Mouse (Mus musculus): ENCODE data around the gene Chmp3. TPM values are rescaled to one million over a fixed set of nuclear protein-coding genes. Genes with fewer than 3 reads are reported as not detected.
A peak's percentile ranks its signal among the peaks of the same experiment; 100 is the strongest.

Chmp3 gene
- polyA plus RNA-seq, 1 experiment from 2014 or later, result 53.6 TPM

DNA sequence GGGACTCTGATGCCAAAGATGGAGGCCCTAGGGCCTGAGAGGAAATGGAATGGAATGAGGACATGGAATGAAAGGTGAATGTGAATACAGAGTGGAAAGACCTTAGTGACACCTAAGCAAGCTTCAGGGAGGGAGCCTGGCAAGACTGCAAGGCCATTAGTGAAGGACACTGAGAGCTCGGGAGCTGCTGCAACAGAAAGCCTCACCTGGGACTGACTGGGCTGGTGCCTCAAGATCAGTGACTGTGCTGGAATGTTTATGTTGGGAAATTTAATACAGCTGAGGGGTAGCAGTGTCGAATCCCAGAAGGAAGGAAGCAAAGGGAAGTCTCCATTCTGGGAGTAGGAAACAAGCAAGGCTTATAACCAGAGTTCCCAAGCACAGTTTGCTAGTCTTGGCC is 25.4 kb downstream of the Chmp3 start:
- no peak for ATAC-seq (replicated peaks; ENCODE audit: insufficient number of reproducible peaks, low FRiP score, low TSS enrichment, low read depth)
- Histone ChIP-seq H3K9me3 (replicated peaks; ENCODE audit: control insufficient read depth, low read length) (no peaks in the 10 kb centered on the region), H3K27ac (replicated peaks; ENCODE audit: low read depth, low read length) (no peak overlapping the region), H3K9ac (replicated peaks; ENCODE audit: low read length) (no peak overlapping the region), H3K4me1 (ENCODE audit: control insufficient read depth, insufficient read depth, low read length) (no peaks in the 10 kb centered on the region), H3K4me2 (ENCODE audit: low read depth, low read length) (no peak overlapping the region), H3K4me3 (ENCODE audit: low read depth, low read length) (no peak overlapping the region), H3K36me3 (replicated peaks; ENCODE audit: control insufficient read depth, insufficient read depth, low read depth, low read length) (no peaks in the 10 kb centered on the region), H3K27me3 (ENCODE audit: control insufficient read depth, insufficient read depth, low read length) (no peaks in the 10 kb centered on the region)
- peak; percentile 4 for DNase-seq (ENCODE audit: low spot score)
- 19% methylated on average over 2 of the region's 2 CpGs for WGBS

DNA sequence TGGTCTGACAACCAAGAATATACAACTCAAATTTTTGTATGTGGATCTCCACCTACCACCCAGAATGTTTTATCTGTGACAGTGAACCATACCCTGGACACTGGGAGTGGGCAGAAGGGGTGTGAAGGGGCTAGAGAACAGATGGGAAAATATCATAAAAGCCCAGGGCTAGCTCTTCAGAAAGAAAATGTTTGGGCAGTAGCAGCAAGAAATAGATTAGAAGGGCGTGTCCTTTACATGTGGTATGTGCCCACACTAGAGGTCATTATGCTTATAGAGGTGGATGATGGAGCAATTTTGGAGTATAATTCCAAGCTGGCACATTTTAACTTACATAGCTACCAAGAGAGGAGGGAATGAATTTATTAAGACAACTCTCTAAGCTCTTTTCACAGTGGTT is 31.8 kb downstream of the Chmp3 start:
- ATAC-seq (replicated peaks; ENCODE audit: insufficient number of reproducible peaks, low FRiP score, low TSS enrichment, low read depth) (no peak), DNase-seq (ENCODE audit: low spot score) (no peak)
- WGBS, result 95% methylated on average over 1 of the region's 1 CpGs
- no peaks in the 10 kb centered on the region for H3K4me1 ChIP-seq (ENCODE audit: control insufficient read depth, insufficient read depth, low read length)
- no peaks in the 10 kb centered on the region; the same call in 1 of the 2 replicates for H3K36me3 ChIP-seq (replicated peaks; ENCODE audit: control insufficient read depth, insufficient read depth, low read depth, low read length)
- no peak overlapping the region for H3K4me2 ChIP-seq (ENCODE audit: low read depth, low read length)
- no peak overlapping the region for H3K27ac ChIP-seq (replicated peaks; ENCODE audit: low read depth, low read length)
- no peaks in the 10 kb centered on the region for H3K27me3 ChIP-seq (ENCODE audit: control insufficient read depth, insufficient read depth, low read length)
- no peak overlapping the region for H3K4me3 ChIP-seq (ENCODE audit: low read depth, low read length)
- H3K9me3 ChIP-seq (replicated peaks; ENCODE audit: control insufficient read depth, low read length), result no peaks in the 10 kb centered on the region
- no peak overlapping the region for H3K9ac ChIP-seq (replicated peaks; ENCODE audit: low read length)

DNA sequence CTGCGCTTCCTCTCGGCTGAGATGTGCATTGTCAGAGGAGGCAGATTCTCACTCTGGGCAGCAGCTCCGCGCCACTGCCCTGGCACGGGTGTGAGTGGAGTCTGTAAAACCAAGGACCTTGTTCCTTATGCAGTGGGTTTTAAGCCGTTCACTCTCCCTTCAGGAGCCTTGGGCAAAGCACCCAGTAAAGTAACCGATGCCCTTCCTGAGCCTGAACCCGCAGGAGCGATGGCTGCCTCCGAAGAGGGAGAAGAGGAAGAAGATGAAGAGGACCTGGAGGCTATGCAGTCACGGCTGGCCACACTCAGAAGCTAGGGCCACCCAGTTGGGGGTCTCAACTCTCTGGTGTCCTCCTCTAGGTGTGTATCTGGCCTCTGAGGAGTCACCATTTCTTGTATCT is 35.9 kb downstream of the Chmp3 start:
- Histone ChIP-seq H3K4me2 (ENCODE audit: low read depth, low read length) (no peak overlapping the region), H3K27me3 (ENCODE audit: control insufficient read depth, insufficient read depth, low read length) (no peaks in the 10 kb centered on the region), H3K36me3 (replicated peaks; ENCODE audit: control insufficient read depth, insufficient read depth, low read depth, low read length) (no peaks in the 10 kb centered on the region; the same call in 1 of the 2 replicates), H3K4me3 (ENCODE audit: low read depth, low read length) (no peak overlapping the region), H3K27ac (replicated peaks; ENCODE audit: low read depth, low read length) (no peak overlapping the region), H3K9ac (replicated peaks; ENCODE audit: low read length) (no peak overlapping the region), H3K4me1 (ENCODE audit: control insufficient read depth, insufficient read depth, low read length) (no peaks in the 10 kb centered on the region), H3K9me3 (replicated peaks; ENCODE audit: control insufficient read depth, low read length) (no peaks in the 10 kb centered on the region)
- WGBS, result 94% methylated on average over 11 of the region's 11 CpGs
- ATAC-seq (replicated peaks; ENCODE audit: insufficient number of reproducible peaks, low FRiP score, low TSS enrichment, low read depth) (no peak), DNase-seq (ENCODE audit: low spot score) (no peak)

DNA sequence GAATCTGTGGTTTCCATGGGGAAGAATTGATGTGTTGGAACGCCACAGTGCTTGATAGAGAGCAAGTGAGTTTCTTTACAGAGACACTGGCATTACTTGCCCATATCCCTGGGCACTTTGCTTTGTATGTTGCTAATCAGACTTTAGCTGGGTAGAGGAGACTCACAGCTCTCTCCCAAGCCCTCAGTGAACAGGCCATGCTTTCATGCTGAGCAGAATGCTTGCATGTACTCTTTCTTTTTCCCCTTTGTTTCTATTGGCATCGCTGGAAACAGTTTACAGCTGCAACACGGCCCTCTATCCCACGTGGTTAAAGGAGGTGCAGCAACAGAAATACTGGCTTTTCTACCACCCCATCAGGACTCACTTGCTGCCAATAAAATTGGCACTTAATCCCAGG is 39.6 kb downstream of the Chmp3 start:
- H3K9ac ChIP-seq (replicated peaks; ENCODE audit: low read length), result no peak overlapping the region
- H3K36me3 ChIP-seq (replicated peaks; ENCODE audit: control insufficient read depth, insufficient read depth, low read depth, low read length), result peaks cover 1% of the 10 kb centered on the region
- no peaks in the 10 kb centered on the region for H3K9me3 ChIP-seq (replicated peaks; ENCODE audit: control insufficient read depth, low read length)
- no peak overlapping the region for H3K4me2 ChIP-seq (ENCODE audit: low read depth, low read length)
- DNase-seq (ENCODE audit: low spot score) (no peak), ATAC-seq (replicated peaks; ENCODE audit: insufficient number of reproducible peaks, low FRiP score, low TSS enrichment, low read depth) (no peak)
- 83% methylated on average over 4 of the region's 4 CpGs for WGBS
- H3K4me1 ChIP-seq (ENCODE audit: control insufficient read depth, insufficient read depth, low read length), result no peaks in the 10 kb centered on the region
- H3K27me3 ChIP-seq (ENCODE audit: control insufficient read depth, insufficient read depth, low read length), result no peaks in the 10 kb centered on the region
- no peak overlapping the region for H3K27ac ChIP-seq (replicated peaks; ENCODE audit: low read depth, low read length)
- H3K4me3 ChIP-seq (ENCODE audit: low read depth, low read length), result no peak overlapping the region

DNA sequence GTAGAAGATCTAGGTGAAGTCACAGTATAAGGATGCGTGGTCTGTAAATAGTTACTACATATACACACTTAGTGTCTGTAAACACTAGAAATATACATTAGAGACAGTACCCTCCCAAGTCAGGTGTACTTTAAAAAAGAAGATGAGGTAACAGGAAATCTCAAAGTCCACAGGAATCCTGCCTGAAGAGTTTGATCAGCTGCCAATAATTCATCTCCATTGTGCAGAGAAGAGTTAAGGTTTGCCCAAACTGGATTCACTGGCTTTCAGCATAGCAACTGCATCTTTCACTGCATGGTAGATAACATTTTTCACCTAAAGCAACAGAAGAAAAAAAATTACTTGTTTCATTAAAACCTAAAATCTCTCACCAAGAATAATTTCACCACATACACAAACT is 45.8 kb downstream of the Chmp3 start:
- H3K4me1 ChIP-seq (ENCODE audit: control insufficient read depth, insufficient read depth, low read length), result no peaks in the 10 kb centered on the region
- ATAC-seq (replicated peaks; ENCODE audit: insufficient number of reproducible peaks, low FRiP score, low TSS enrichment, low read depth) (no peak), DNase-seq (ENCODE audit: low spot score) (no peak)
- H3K9ac ChIP-seq (replicated peaks; ENCODE audit: low read length), result no peak overlapping the region
- H3K36me3 ChIP-seq (replicated peaks; ENCODE audit: control insufficient read depth, insufficient read depth, low read depth, low read length), result peaks cover 15% of the 10 kb centered on the region
- 97% methylated on average over 1 of the region's 1 CpGs for WGBS
- no peak overlapping the region for H3K4me2 ChIP-seq (ENCODE audit: low read depth, low read length)
- H3K4me3 ChIP-seq (ENCODE audit: low read depth, low read length), result no peak overlapping the region
- H3K27me3 ChIP-seq (ENCODE audit: control insufficient read depth, insufficient read depth, low read length), result no peaks in the 10 kb centered on the region
- no peaks in the 10 kb centered on the region for H3K9me3 ChIP-seq (replicated peaks; ENCODE audit: control insufficient read depth, low read length)
- no peak overlapping the region for H3K27ac ChIP-seq (replicated peaks; ENCODE audit: low read depth, low read length)

DNA sequence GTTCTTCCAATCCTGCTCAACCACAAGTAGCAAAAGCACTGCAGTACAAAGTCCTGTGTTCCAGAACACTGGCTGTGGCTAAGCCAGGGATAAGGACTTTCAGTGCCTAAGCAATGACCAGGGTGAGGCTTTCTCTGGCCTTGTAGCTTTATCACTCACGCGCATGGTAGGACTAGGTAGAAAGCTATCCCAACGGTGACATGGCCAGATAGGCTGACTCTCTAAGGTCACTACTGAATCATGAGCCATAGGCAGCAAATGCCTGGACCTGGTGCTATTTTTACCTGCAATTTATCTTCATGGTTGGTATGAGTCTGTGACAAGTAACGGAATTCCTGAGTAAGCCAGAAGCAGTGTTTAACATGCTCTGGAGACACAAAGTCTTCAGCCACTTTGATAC is 46.6 kb downstream of the Chmp3 start:
- ATAC-seq (replicated peaks; ENCODE audit: insufficient number of reproducible peaks, low FRiP score, low TSS enrichment, low read depth) (no peak), DNase-seq (ENCODE audit: low spot score) (no peak)
- Histone ChIP-seq H3K4me3 (ENCODE audit: low read depth, low read length) (no peak overlapping the region), H3K27me3 (ENCODE audit: control insufficient read depth, insufficient read depth, low read length) (no peaks in the 10 kb centered on the region), H3K36me3 (replicated peaks; ENCODE audit: control insufficient read depth, insufficient read depth, low read depth, low read length) (peaks cover 15% of the 10 kb centered on the region), H3K4me1 (ENCODE audit: control insufficient read depth, insufficient read depth, low read length) (no peaks in the 10 kb centered on the region), H3K27ac (replicated peaks; ENCODE audit: low read depth, low read length) (no peak overlapping the region), H3K9ac (replicated peaks; ENCODE audit: low read length) (no peak overlapping the region), H3K9me3 (replicated peaks; ENCODE audit: control insufficient read depth, low read length) (no peaks in the 10 kb centered on the region), H3K4me2 (ENCODE audit: low read depth, low read length) (no peak overlapping the region)
- 88% methylated on average over 4 of the region's 4 CpGs for WGBS

DNA sequence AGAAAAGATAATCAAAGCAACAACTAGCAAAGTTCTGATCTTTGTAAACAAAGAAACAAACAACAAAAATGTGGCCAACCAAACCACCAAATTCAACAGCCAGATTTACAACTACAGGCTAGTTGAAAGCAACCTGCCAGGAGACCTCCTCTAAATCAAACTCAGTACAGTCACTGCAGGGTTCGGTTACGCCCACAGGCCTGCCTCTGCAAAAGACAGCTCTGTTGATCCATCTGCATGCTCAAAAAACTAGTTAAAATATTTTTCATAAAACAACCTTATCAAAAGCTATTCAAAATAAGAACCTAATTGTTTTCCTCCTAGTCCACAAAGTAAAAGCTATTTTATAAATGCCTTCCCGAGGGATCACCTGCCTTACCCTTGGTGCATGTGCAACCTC is 64.2 kb downstream of the Chmp3 start:
- Histone ChIP-seq H3K36me3 (replicated peaks; ENCODE audit: control insufficient read depth, insufficient read depth, low read depth, low read length) (peaks cover 6% of the 10 kb centered on the region), H3K27me3 (ENCODE audit: control insufficient read depth, insufficient read depth, low read length) (no peaks in the 10 kb centered on the region), H3K4me3 (ENCODE audit: low read depth, low read length) (no peak overlapping the region), H3K4me2 (ENCODE audit: low read depth, low read length) (no peak overlapping the region), H3K9ac (replicated peaks; ENCODE audit: low read length) (no peak overlapping the region), H3K4me1 (ENCODE audit: control insufficient read depth, insufficient read depth, low read length) (no peaks in the 10 kb centered on the region), H3K9me3 (replicated peaks; ENCODE audit: control insufficient read depth, low read length) (no peaks in the 10 kb centered on the region), H3K27ac (replicated peaks; ENCODE audit: low read depth, low read length) (no peak overlapping the region)
- WGBS, result 92% methylated on average over 3 of the region's 3 CpGs
- DNase-seq (ENCODE audit: low spot score), result no peak
- ATAC-seq (replicated peaks; ENCODE audit: insufficient number of reproducible peaks, low FRiP score, low TSS enrichment, low read depth), result no peak

DNA sequence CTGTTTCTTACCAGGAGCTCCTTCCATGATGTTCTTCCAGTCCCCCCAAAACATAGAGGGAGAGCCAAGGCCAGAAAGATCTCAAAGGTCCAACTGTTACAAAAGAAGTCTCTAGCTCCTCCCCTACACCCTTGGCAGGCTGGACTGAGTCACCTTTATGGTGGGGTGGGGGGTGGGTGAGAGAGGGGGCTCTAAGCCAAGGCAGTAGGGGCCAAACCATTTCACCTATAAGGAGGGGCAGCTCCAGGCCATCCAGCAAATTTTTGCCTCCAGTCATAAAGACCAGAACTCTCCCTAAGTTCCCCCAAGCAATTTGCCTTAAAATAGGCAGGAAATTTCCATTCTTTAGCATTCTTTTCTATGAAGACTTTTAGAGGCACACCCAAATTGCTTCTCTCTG is 65.4 kb downstream of the Chmp3 start:
- Histone ChIP-seq H3K4me2 (ENCODE audit: low read depth, low read length) (no peak overlapping the region), H3K27ac (replicated peaks; ENCODE audit: low read depth, low read length) (no peak overlapping the region), H3K36me3 (replicated peaks; ENCODE audit: control insufficient read depth, insufficient read depth, low read depth, low read length) (peaks cover 3% of the 10 kb centered on the region), H3K4me3 (ENCODE audit: low read depth, low read length) (no peak overlapping the region), H3K9me3 (replicated peaks; ENCODE audit: control insufficient read depth, low read length) (no peaks in the 10 kb centered on the region), H3K27me3 (ENCODE audit: control insufficient read depth, insufficient read depth, low read length) (no peaks in the 10 kb centered on the region), H3K4me1 (ENCODE audit: control insufficient read depth, insufficient read depth, low read length) (no peaks in the 10 kb centered on the region), H3K9ac (replicated peaks; ENCODE audit: low read length) (no peak overlapping the region)
- no peak for DNase-seq (ENCODE audit: low spot score)
- ATAC-seq (replicated peaks; ENCODE audit: insufficient number of reproducible peaks, low FRiP score, low TSS enrichment, low read depth), result no peak

DNA sequence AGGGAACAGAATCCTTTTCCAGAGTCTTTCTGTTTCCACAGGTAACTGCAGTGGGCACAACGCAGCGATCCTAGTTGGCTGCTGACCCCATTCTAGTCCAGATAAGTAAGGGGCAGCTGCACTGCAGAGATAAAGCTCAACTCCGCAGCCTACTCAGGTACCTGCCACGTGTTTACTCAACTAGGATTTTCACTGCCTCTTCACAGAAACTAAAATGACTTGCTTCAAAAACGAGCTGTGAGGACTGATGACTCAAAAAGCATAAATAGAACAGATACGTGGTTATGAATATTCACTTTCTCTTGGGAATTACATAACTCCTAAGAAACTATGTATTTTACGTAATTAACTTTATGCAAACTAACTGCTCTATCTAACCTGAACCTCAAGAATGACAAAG is 66.4 kb downstream of the Chmp3 start:
- H3K4me1 ChIP-seq (ENCODE audit: control insufficient read depth, insufficient read depth, low read length), result no peaks in the 10 kb centered on the region
- H3K9ac ChIP-seq (replicated peaks; ENCODE audit: low read length), result no peak overlapping the region
- H3K4me3 ChIP-seq (ENCODE audit: low read depth, low read length), result no peak overlapping the region
- H3K36me3 ChIP-seq (replicated peaks; ENCODE audit: control insufficient read depth, insufficient read depth, low read depth, low read length), result peaks cover 3% of the 10 kb centered on the region
- H3K4me2 ChIP-seq (ENCODE audit: low read depth, low read length), result no peak overlapping the region
- ATAC-seq (replicated peaks; ENCODE audit: insufficient number of reproducible peaks, low FRiP score, low TSS enrichment, low read depth), result no peak
- no peak overlapping the region for H3K27ac ChIP-seq (replicated peaks; ENCODE audit: low read depth, low read length)
- no peak for DNase-seq (ENCODE audit: low spot score)
- WGBS, result 93% methylated on average over 7 of the region's 7 CpGs
- no peaks in the 10 kb centered on the region for H3K9me3 ChIP-seq (replicated peaks; ENCODE audit: control insufficient read depth, low read length)
- H3K27me3 ChIP-seq (ENCODE audit: control insufficient read depth, insufficient read depth, low read length), result no peaks in the 10 kb centered on the region
